Mouse (Mus musculus): ENCODE results near the gene Gm20388. TPM values are rescaled to one million over a fixed set of nuclear protein-coding genes. Genes with fewer than 3 reads are reported as not detected.

The Gm20388 gene
- polyA plus RNA-seq, 1 experiment, result 18.7 TPM

- Histone ChIP-seq H3K4me3 (replicated peaks; ENCODE audit: insufficient read depth, low read depth, low read length) (no peak overlapping the region), H3K4me1 (ENCODE audit: control insufficient read depth, insufficient read depth, low read length) (peaks cover 50% of the 10 kb centered on the region), H3K27me3 (ENCODE audit: control insufficient read depth, insufficient read depth, low read length) (no peaks in the 10 kb centered on the region), H3K27ac (ENCODE audit: insufficient read depth, low read length) (no peak overlapping the region)
- no peak for TF ChIP-seq CTCF (IDR thresholded peaks at IDR 0.05; ENCODE audit: borderline replicate concordance, insufficient read depth, low read depth, low read length)
- TF ChIP-seq POLR2A (IDR thresholded peaks at IDR 0.05; ENCODE audit: borderline replicate concordance, insufficient read depth, low read length), result no peak
- 60% methylated on average over 9 of the region's 9 CpGs for WGBS
- no peak for DNase-seq
These were observed 4352.4 kb downstream of the Gm20388 start for GRCm38 (mm10) chr8:124263058-124263457.

GRCm38 (mm10) chr8:124264032-124264431 lies 4353.4 kb downstream of the Gm20388 start:
- TF ChIP-seq CTCF (IDR thresholded peaks at IDR 0.05; ENCODE audit: borderline replicate concordance, insufficient read depth, low read depth, low read length) (no peak), POLR2A (IDR thresholded peaks at IDR 0.05; ENCODE audit: borderline replicate concordance, insufficient read depth, low read length) (no peak)
- no peak overlapping the region for H3K27ac ChIP-seq (ENCODE audit: insufficient read depth, low read length)
- peaks cover 46% of the 10 kb centered on the region for H3K4me1 ChIP-seq (ENCODE audit: control insufficient read depth, insufficient read depth, low read length)

GRCm38 (mm10) chr8:124264671-124265070 lies 4354.0 kb downstream of the Gm20388 start:
- Histone ChIP-seq H3K4me1 (ENCODE audit: control insufficient read depth, insufficient read depth, low read length) (peaks cover 46% of the 10 kb centered on the region), H3K27ac (ENCODE audit: insufficient read depth, low read length) (no peak overlapping the region), H3K27me3 (ENCODE audit: control insufficient read depth, insufficient read depth, low read length) (no peaks in the 10 kb centered on the region), H3K4me3 (replicated peaks; ENCODE audit: insufficient read depth, low read depth, low read length) (no peak overlapping the region)
- DNase-seq, result no peak
- WGBS, result 50% methylated on average over 12 of the region's 12 CpGs
- TF ChIP-seq CTCF (IDR thresholded peaks at IDR 0.05; ENCODE audit: borderline replicate concordance, insufficient read depth, low read depth, low read length) (no peak), POLR2A (IDR thresholded peaks at IDR 0.05; ENCODE audit: borderline replicate concordance, insufficient read depth, low read length) (no peak)

More at GRCm38 (mm10) chr8:124264032-124264431, 4353.4 kb downstream of the Gm20388 start:
- DNase-seq, result no peak
- no peak overlapping the region for H3K4me3 ChIP-seq (replicated peaks; ENCODE audit: insufficient read depth, low read depth, low read length)
- no peaks in the 10 kb centered on the region for H3K27me3 ChIP-seq (ENCODE audit: control insufficient read depth, insufficient read depth, low read length)
- 72% methylated on average over 8 of the region's 8 CpGs for WGBS

GRCm38 (mm10) chr8:124265130-124265529 lies 4354.5 kb downstream of the Gm20388 start:
- peaks cover 44% of the 10 kb centered on the region for H3K4me1 ChIP-seq (ENCODE audit: control insufficient read depth, insufficient read depth, low read length)
- H3K27ac ChIP-seq (ENCODE audit: insufficient read depth, low read length), result no peak overlapping the region
- no peak for DNase-seq
- WGBS, result 93% methylated on average over 2 of the region's 2 CpGs
- H3K4me3 ChIP-seq (replicated peaks; ENCODE audit: insufficient read depth, low read depth, low read length), result no peak overlapping the region
- H3K27me3 ChIP-seq (ENCODE audit: control insufficient read depth, insufficient read depth, low read length), result no peaks in the 10 kb centered on the region
- TF ChIP-seq CTCF (IDR thresholded peaks at IDR 0.05; ENCODE audit: borderline replicate concordance, insufficient read depth, low read depth, low read length) (no peak), POLR2A (IDR thresholded peaks at IDR 0.05; ENCODE audit: borderline replicate concordance, insufficient read depth, low read length) (no peak)

- DNase-seq, result no peak
- Histone ChIP-seq H3K27me3 (ENCODE audit: control insufficient read depth, insufficient read depth, low read length) (no peaks in the 10 kb centered on the region), H3K27ac (ENCODE audit: insufficient read depth, low read length) (no peak overlapping the region), H3K4me1 (ENCODE audit: control insufficient read depth, insufficient read depth, low read length) (peaks cover 46% of the 10 kb centered on the region), H3K4me3 (replicated peaks; ENCODE audit: insufficient read depth, low read depth, low read length) (no peak overlapping the region)
- TF ChIP-seq POLR2A (IDR thresholded peaks at IDR 0.05; ENCODE audit: borderline replicate concordance, insufficient read depth, low read length) (no peak), CTCF (IDR thresholded peaks at IDR 0.05; ENCODE audit: borderline replicate concordance, insufficient read depth, low read depth, low read length) (no peak)
- WGBS, result 66% methylated on average over 8 of the region's 8 CpGs
These were observed 4355.2 kb downstream of the Gm20388 start for GRCm38 (mm10) chr8:124265798-124266197.

GRCm38 (mm10) chr8:124267206-124267605 lies 4356.6 kb downstream of the Gm20388 start:
- 43% methylated on average over 4 of the region's 4 CpGs for whole genome bisulfite sequencing

GRCm38 (mm10) chr8:124270504-124270903 lies 4359.9 kb downstream of the Gm20388 start:
- DNase-seq, result no peak
- H3K27ac ChIP-seq (ENCODE audit: insufficient read depth, low read length), result no peak overlapping the region
- H3K27me3 ChIP-seq (ENCODE audit: control insufficient read depth, insufficient read depth, low read length), result no peaks in the 10 kb centered on the region
- TF ChIP-seq CTCF (IDR thresholded peaks at IDR 0.05; ENCODE audit: borderline replicate concordance, insufficient read depth, low read depth, low read length) (no peak), POLR2A (IDR thresholded peaks at IDR 0.05; ENCODE audit: borderline replicate concordance, insufficient read depth, low read length) (no peak)
- 78% methylated on average over 6 of the region's 6 CpGs for WGBS
- H3K4me1 ChIP-seq (ENCODE audit: control insufficient read depth, insufficient read depth, low read length), result peaks cover 51% of the 10 kb centered on the region
- no peak overlapping the region for H3K4me3 ChIP-seq (replicated peaks; ENCODE audit: insufficient read depth, low read depth, low read length)

More at GRCm38 (mm10) chr8:124267206-124267605, 4356.6 kb downstream of the Gm20388 start:
- Histone ChIP-seq H3K4me1 (ENCODE audit: control insufficient read depth, insufficient read depth, low read length) (peaks cover 47% of the 10 kb centered on the region), H3K27ac (ENCODE audit: insufficient read depth, low read length) (no peak overlapping the region), H3K4me3 (replicated peaks; ENCODE audit: insufficient read depth, low read depth, low read length) (no peak overlapping the region), H3K27me3 (ENCODE audit: control insufficient read depth, insufficient read depth, low read length) (no peaks in the 10 kb centered on the region)
- no peak for DNase-seq
- TF ChIP-seq POLR2A (IDR thresholded peaks at IDR 0.05; ENCODE audit: borderline replicate concordance, insufficient read depth, low read length) (no peak), CTCF (IDR thresholded peaks at IDR 0.05; ENCODE audit: borderline replicate concordance, insufficient read depth, low read depth, low read length) (no peak)

- no peaks in the 10 kb centered on the region for H3K27me3 ChIP-seq (ENCODE audit: control insufficient read depth, insufficient read depth, low read length)
- peak in 1 of 2 experiments; percentile 66 for DNase-seq
- 72% methylated on average over 11 of the region's 11 CpGs for WGBS
- no peak for TF ChIP-seq POLR2A (IDR thresholded peaks at IDR 0.05; ENCODE audit: borderline replicate concordance, insufficient read depth, low read length)
- TF ChIP-seq CTCF (IDR thresholded peaks at IDR 0.05; ENCODE audit: borderline replicate concordance, insufficient read depth, low read depth, low read length), result no peak
- no peak overlapping the region for H3K4me3 ChIP-seq (replicated peaks; ENCODE audit: insufficient read depth, low read depth, low read length)
- H3K4me1 ChIP-seq (ENCODE audit: control insufficient read depth, insufficient read depth, low read length), result peaks cover 49% of the 10 kb centered on the region
- no peak overlapping the region for H3K27ac ChIP-seq (ENCODE audit: insufficient read depth, low read length)
These were observed 4360.3 kb downstream of the Gm20388 start for GRCm38 (mm10) chr8:124270904-124271303.
